Mouse (Mus musculus): ENCODE data around the gene Tor1b. TPM values are rescaled to one million over a fixed set of nuclear protein-coding genes. Genes with fewer than 3 reads are reported as not detected.

The Tor1b gene
- total RNA-seq (2014; rRNA removed) (30.4 and 40.0 TPM in 2 replicates), polyA plus RNA-seq (2015; fragmentation: Nextera tagmentation; extraction: Ambion mirVana) (14.5 and 16.9 TPM in 2 replicates)

- peak; percentile 99 for ATAC-seq
- peak; percentile 59 for TF ChIP-seq CTCF (IDR thresholded peaks at IDR 0.05; ENCODE audit: low read depth)
- Histone ChIP-seq H3K4me3 (ENCODE audit: low read depth, low read length) (peak within 1 kb of the TSS; percentile 86), H3K4me1 (ENCODE audit: insufficient read depth) (peaks cover 14% of the 10 kb centered on the region), H3K27me3 (ENCODE audit: insufficient read depth, low read length) (no peaks in the 10 kb centered on the region), H3K9ac (peak within 1 kb of the TSS; percentile 83), H3K9me3 (ENCODE audit: low read length) (no peaks in the 10 kb centered on the region), H3K4me2 (ENCODE audit: low read depth) (peak within 1 kb of the TSS; percentile 74), H3K36me3 (ENCODE audit: insufficient read depth) (peaks cover 27% of the 10 kb centered on the region), H3K27ac (ENCODE audit: low read depth, low read length) (peak within 1 kb of the TSS; percentile 84)
- under 1% methylated on average over 57 of the region's 60 CpGs for WGBS
- DNase-seq = peak; percentile 95
These were observed at the start of gene Tor1b for GRCm38 (mm10) chr2:30952824-30953490. Gene Tor1b (plus strand): TSS chr2:30952959.

GRCm38 (mm10) chr2:30904231-30904630 is 48.5 kb upstream of the Tor1b start:
- Histone ChIP-seq H3K4me2 (ENCODE audit: low read depth) (no peak overlapping the region), H3K9me3 (ENCODE audit: low read length) (no peaks in the 10 kb centered on the region), H3K36me3 (ENCODE audit: insufficient read depth) (no peaks in the 10 kb centered on the region), H3K27ac (ENCODE audit: low read depth, low read length) (no peak overlapping the region), H3K9ac (no peak overlapping the region), H3K4me1 (ENCODE audit: insufficient read depth) (0 out of 2 replicates have a peak, but pooled peaks cover 5% of the 10 kb centered on the region), H3K4me3 (ENCODE audit: low read depth, low read length) (no peak overlapping the region), H3K27me3 (ENCODE audit: insufficient read depth, low read length) (0 out of 2 replicates have a peak, but pooled peaks cover 3% of the 10 kb centered on the region)
- ATAC-seq (no peak), DNase-seq (no peak)
- 80% methylated on average over 6 of the region's 6 CpGs for WGBS
- TF ChIP-seq CTCF (IDR thresholded peaks at IDR 0.05; ENCODE audit: low read depth) = no peak

GRCm38 (mm10) chr2:30904991-30905390 is 47.8 kb upstream of the Tor1b start:
- DNase-seq (no peak), ATAC-seq (no peak)
- 73% methylated on average over 7 of the region's 7 CpGs for WGBS
- Histone ChIP-seq H3K9ac (no peak overlapping the region), H3K4me1 (ENCODE audit: insufficient read depth) (0 out of 2 replicates have a peak, but pooled peaks cover 5% of the 10 kb centered on the region), H3K9me3 (ENCODE audit: low read length) (no peaks in the 10 kb centered on the region), H3K4me3 (ENCODE audit: low read depth, low read length) (no peak overlapping the region), H3K27ac (ENCODE audit: low read depth, low read length) (no peak overlapping the region), H3K27me3 (ENCODE audit: insufficient read depth, low read length) (0 out of 2 replicates have a peak, but pooled peaks cover 3% of the 10 kb centered on the region), H3K36me3 (ENCODE audit: insufficient read depth) (no peaks in the 10 kb centered on the region), H3K4me2 (ENCODE audit: low read depth) (no peak overlapping the region)
- no peak for TF ChIP-seq CTCF (IDR thresholded peaks at IDR 0.05; ENCODE audit: low read depth)

- no peak for TF ChIP-seq CTCF (IDR thresholded peaks at IDR 0.05; ENCODE audit: low read depth)
- Histone ChIP-seq H3K4me2 (ENCODE audit: low read depth) (no peak overlapping the region), H3K36me3 (ENCODE audit: insufficient read depth) (no peaks in the 10 kb centered on the region), H3K27ac (ENCODE audit: low read depth, low read length) (no peak overlapping the region), H3K27me3 (ENCODE audit: insufficient read depth, low read length) (0 out of 2 replicates have a peak, but pooled peaks cover 3% of the 10 kb centered on the region), H3K9ac (no peak overlapping the region), H3K4me1 (ENCODE audit: insufficient read depth) (0 out of 2 replicates have a peak, but pooled peaks cover 5% of the 10 kb centered on the region), H3K9me3 (ENCODE audit: low read length) (no peaks in the 10 kb centered on the region), H3K4me3 (ENCODE audit: low read depth, low read length) (no peak overlapping the region)
- DNase-seq (no peak), ATAC-seq (no peak)
- WGBS = 83% methylated on average over 8 of the region's 8 CpGs
These were observed 46.9 kb upstream of the Tor1b start for GRCm38 (mm10) chr2:30905906-30906305.

- 76% methylated on average over 4 of the region's 4 CpGs for WGBS
These were observed 46.1 kb upstream of the Tor1b start for GRCm38 (mm10) chr2:30906641-30907040.

GRCm38 (mm10) chr2:30912291-30912773 is 40.4 kb upstream of the Tor1b start:
- H3K27me3 ChIP-seq (ENCODE audit: insufficient read depth, low read length) = no peaks in the 10 kb centered on the region
- no peak for ATAC-seq
- DNase-seq = no peak
- no peak overlapping the region for H3K9ac ChIP-seq
- no peaks in the 10 kb centered on the region for H3K36me3 ChIP-seq (ENCODE audit: insufficient read depth)
- H3K9me3 ChIP-seq (ENCODE audit: low read length) = no peaks in the 10 kb centered on the region
- no peak for TF ChIP-seq CTCF (IDR thresholded peaks at IDR 0.05; ENCODE audit: low read depth)
- 0 out of 2 replicates have a peak, but pooled peaks cover 3% of the 10 kb centered on the region for H3K4me1 ChIP-seq (ENCODE audit: insufficient read depth)
- H3K4me2 ChIP-seq (ENCODE audit: low read depth) = no peak overlapping the region
- WGBS = 64% methylated on average over 4 of the region's 4 CpGs
- no peak overlapping the region for H3K4me3 ChIP-seq (ENCODE audit: low read depth, low read length)
- H3K27ac ChIP-seq (ENCODE audit: low read depth, low read length) = no peak overlapping the region

More at GRCm38 (mm10) chr2:30906641-30907040, 46.1 kb upstream of the Tor1b start:
- Histone ChIP-seq H3K27ac (ENCODE audit: low read depth, low read length) (no peak overlapping the region), H3K9me3 (ENCODE audit: low read length) (no peaks in the 10 kb centered on the region), H3K4me2 (ENCODE audit: low read depth) (no peak overlapping the region), H3K9ac (no peak overlapping the region), H3K27me3 (ENCODE audit: insufficient read depth, low read length) (0 out of 2 replicates have a peak, but pooled peaks cover 3% of the 10 kb centered on the region), H3K4me3 (ENCODE audit: low read depth, low read length) (no peak overlapping the region), H3K4me1 (ENCODE audit: insufficient read depth) (0 out of 2 replicates have a peak, but pooled peaks cover 5% of the 10 kb centered on the region), H3K36me3 (ENCODE audit: insufficient read depth) (no peaks in the 10 kb centered on the region)
- ATAC-seq (no peak), DNase-seq (no peak)
- TF ChIP-seq CTCF (IDR thresholded peaks at IDR 0.05; ENCODE audit: low read depth) = no peak

- WGBS = 90% methylated on average over 8 of the region's 8 CpGs
- H3K9me3 ChIP-seq (ENCODE audit: low read length) = no peaks in the 10 kb centered on the region
- H3K9ac ChIP-seq = no peak overlapping the region
- H3K4me2 ChIP-seq (ENCODE audit: low read depth) = no peak overlapping the region
- ATAC-seq (no peak), DNase-seq (no peak)
- H3K4me3 ChIP-seq (ENCODE audit: low read depth, low read length) = no peak overlapping the region
- 0 out of 2 replicates have a peak, but pooled peaks cover 3% of the 10 kb centered on the region for H3K4me1 ChIP-seq (ENCODE audit: insufficient read depth)
- no peak overlapping the region for H3K27ac ChIP-seq (ENCODE audit: low read depth, low read length)
- TF ChIP-seq CTCF (IDR thresholded peaks at IDR 0.05; ENCODE audit: low read depth) = no peak
- H3K27me3 ChIP-seq (ENCODE audit: insufficient read depth, low read length) = no peaks in the 10 kb centered on the region
- no peaks in the 10 kb centered on the region for H3K36me3 ChIP-seq (ENCODE audit: insufficient read depth)
These were observed 39.7 kb upstream of the Tor1b start for GRCm38 (mm10) chr2:30913022-30913421.
